17 mouse cellular contexts compared by ENCODE assay signal in genomic region chr17:23980297-23980909, GRCm38 (mm10). TPM values are rescaled to one million over a fixed set of nuclear protein-coding genes. Genes with fewer than 3 reads are reported as not detected.
DNase-seq lines count a peak whose midpoint lies in the region; ATAC-seq lines count a peak whose summit lies in the region.
"Had no signal": no experiment of that assay in that cellular context is flagged by ENCODE, and none has a peak within 500 bp of the region (broad histone marks: within the 10 kb centered on the region; RNA-seq: fewer than 3 reads in every experiment).

TSS of gene Prss30 (minus strand) at chr17:23980566.

- no peak within 1 kb of the TSS for H3K4me2 ChIP-seq in intestine, embryonic 15.5 days (replicated peaks)
- H3K4me2 ChIP-seq: forebrain, embryonic 13.5 days had no signal

- peaks cover 5% of the 10 kb centered on the region for H3K4me1 ChIP-seq in intestine, embryonic 15.5 days (replicated peaks)
- H3K4me1 ChIP-seq: forebrain, embryonic 13.5 days had no signal

- no peak within 1 kb of the TSS for H3K4me3 ChIP-seq in intestine, embryonic 15.5 days (replicated peaks)
- H3K4me3 ChIP-seq: forebrain, embryonic 13.5 days had no signal

- peak; percentile 31 for DNase-seq in 3T3-L1 (ENCODE audit: low read depth, low spot score)
- DNase-seq in CD8-positive naive resting alpha-beta T cell, adult 2 months (ENCODE audit: low read depth in 2 of 2, low spot score in 2 of 2) = peak; percentile 30 to 31
- no peak for DNase-seq in layer of hippocampus, adult 18-20 months (ENCODE audit: low spot score in 2 of 2)
- DNase-seq in heart, adult 11 months = no peak
- DNase-seq: cerebellum, postnatal 36 days; heart, adult 18-20 months; kidney, adult 18-20 months; liver, postnatal 0 days; thymus, adult 2 months had no signal

- 67% methylated on average over 10 of the region's 10 CpGs for WGBS in intestine, embryonic 15.5 days

- no peaks in the 10 kb centered on the region for H3K9me3 ChIP-seq in intestine, embryonic 15.5 days
- H3K9me3 ChIP-seq: forebrain, embryonic 13.5 days had no signal

- no peak within 1 kb of the TSS for H3K27ac ChIP-seq in intestine, embryonic 15.5 days
- H3K27ac ChIP-seq: forebrain, embryonic 13.5 days had no signal

- ATAC-seq in intestine, embryonic 15.5 days = 0 out of 2 replicates have a peak, but pooled peaks have one; percentile 35
- peak; percentile 72 for ATAC-seq in megakaryocyte progenitor cell, adult 5-6 weeks (replicated peaks; ENCODE audit: poor library complexity)
- no peak for ATAC-seq in megakaryocyte-erythroid progenitor cell, adult 5-6 weeks (replicated peaks; ENCODE audit: low FRiP score, low TSS enrichment, poor library complexity, severe bottlenecking)
- ATAC-seq: activated CD4-positive, CD25-positive, alpha-beta regulatory T cell, adult 4 months; forebrain, embryonic 13.5 days; liver, postnatal 0 days had no signal

- no peaks in the 10 kb centered on the region for H3K36me3 ChIP-seq in intestine, embryonic 15.5 days

- no peaks in the 10 kb centered on the region for H3K27me3 ChIP-seq in intestine, embryonic 15.5 days (replicated peaks)
- H3K27me3 ChIP-seq: forebrain, embryonic 13.5 days had no signal

- no peak within 1 kb of the TSS for H3K9ac ChIP-seq in intestine, embryonic 15.5 days
- H3K9ac ChIP-seq: forebrain, embryonic 13.5 days; liver, postnatal 0 days had no signal

RNA-seq across cellular contexts. Expression of gene Prss30, which starts in this region (rescaled TPM):
- 1.4 and 2.2 TPM in 2 replicates for polyA plus RNA-seq in intestine, embryonic 15.5 days (2015; fragmentation: Nextera tagmentation; extraction: Ambion mirVana)
- total RNA-seq in megakaryocyte progenitor cell, adult 5-6 weeks (2015) = 0.22 and 0.27 TPM in 2 replicates
- total RNA-seq in megakaryocyte progenitor cell, adult 5-6 weeks (2017) = not detected in 2 replicates
- total RNA-seq in layer of hippocampus, adult 18-20 months (2021) = not detected
- total RNA-seq in megakaryocyte-erythroid progenitor cell, adult 5-6 weeks (2014; fragmentation: Nextera tagmentation) = not detected in 2 replicates
- total RNA-seq in megakaryocyte-erythroid progenitor cell, adult 5-6 weeks (2017) = 1.0 TPM in 1 of 2 replicates, not detected in the other
- total RNA-seq: heart, adult 18-20 months; heart, postnatal 25 days had no signal
- polyA plus RNA-seq: embryonic facial prominence, embryonic 14.5 days; forebrain, embryonic 13.5 days; limb, embryonic 11.5 days had no signal

Comparison
In these comparisons a context has a peak if more than half of its experiments do, and no peak if none do; other contexts are left out.
1. Peak in ATAC-seq in megakaryocyte progenitor cell, adult 5-6 weeks; RNA of the gene not detected or under 1 TPM.
2. DNase-seq: peak in 3T3-L1 (single experiment) and CD8-positive naive resting alpha-beta T cell, adult 2 months (2 of 2); none in layer of hippocampus, adult 18-20 months (0 of 2) and heart, adult 11 months (single experiment).